Mouse (Mus musculus): ENCODE measurements around the gene Opcml. TPM values are rescaled to one million over a fixed set of nuclear protein-coding genes. Genes with fewer than 3 reads are reported as not detected.

The Opcml gene
- polyA plus RNA-seq, 1 experiment from 2014 or later = 2.5 TPM

DNA sequence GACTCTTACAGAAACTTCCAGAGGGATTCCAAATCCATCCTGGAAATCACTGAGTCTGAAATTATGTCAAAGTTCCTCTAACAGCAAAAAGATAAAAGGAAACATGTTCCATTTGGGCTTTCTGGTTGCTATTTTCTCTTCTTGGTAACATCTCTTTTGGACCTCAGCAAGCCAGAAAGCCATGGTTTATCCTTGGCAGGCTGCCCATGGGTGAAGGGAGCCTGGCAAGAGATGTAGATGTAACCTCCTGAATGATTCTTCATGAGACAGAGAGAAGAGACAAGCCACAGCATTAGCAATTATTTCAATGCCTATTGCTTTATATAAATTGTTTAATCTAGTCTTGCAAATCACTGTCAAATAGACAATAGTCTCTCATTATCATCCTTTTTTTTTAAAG lies 274.6 kb downstream of the Opcml start:
- no peak for DNase-seq (ENCODE audit: low spot score)
- no peak overlapping the region for H3K27ac ChIP-seq
- H3K4me3 ChIP-seq = no peak overlapping the region
- H3K36me3 ChIP-seq = no peaks in the 10 kb centered on the region
- H3K27me3 ChIP-seq (ENCODE audit: insufficient read depth, poor library complexity, severe bottlenecking) = no peaks in the 10 kb centered on the region
- no peaks in the 10 kb centered on the region for H3K4me1 ChIP-seq (replicated peaks)
- no peaks in the 10 kb centered on the region for H3K9me3 ChIP-seq

DNA sequence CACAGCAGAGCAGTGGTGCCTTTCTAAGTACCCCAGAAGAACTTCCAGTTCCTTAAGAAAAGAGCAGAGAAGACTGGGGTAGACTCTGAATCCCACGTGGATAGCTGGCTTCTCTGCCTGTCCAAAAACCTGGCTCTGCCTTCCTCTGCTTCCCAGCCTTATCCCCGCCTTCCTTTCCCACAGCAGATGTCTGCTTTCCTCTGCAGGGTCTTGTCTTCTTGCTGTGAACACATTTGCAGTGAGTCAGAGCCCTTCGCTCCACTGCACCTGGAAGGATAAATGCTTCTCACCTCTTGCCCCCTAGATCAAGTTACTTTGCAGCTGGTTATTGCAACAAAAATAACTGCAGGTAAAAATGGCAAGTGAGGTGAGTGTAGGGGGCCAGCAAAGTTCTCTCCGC lies 290.1 kb downstream of the Opcml start:
- DNase-seq (ENCODE audit: low spot score) = no peak
- Histone ChIP-seq H3K27ac (no peak overlapping the region), H3K4me3 (no peak overlapping the region), H3K27me3 (ENCODE audit: insufficient read depth, poor library complexity, severe bottlenecking) (no peaks in the 10 kb centered on the region), H3K4me1 (replicated peaks) (peaks cover 19% of the 10 kb centered on the region), H3K36me3 (no peaks in the 10 kb centered on the region), H3K9me3 (no peaks in the 10 kb centered on the region)
- 65% methylated on average over 4 of the region's 4 CpGs for WGBS

DNA sequence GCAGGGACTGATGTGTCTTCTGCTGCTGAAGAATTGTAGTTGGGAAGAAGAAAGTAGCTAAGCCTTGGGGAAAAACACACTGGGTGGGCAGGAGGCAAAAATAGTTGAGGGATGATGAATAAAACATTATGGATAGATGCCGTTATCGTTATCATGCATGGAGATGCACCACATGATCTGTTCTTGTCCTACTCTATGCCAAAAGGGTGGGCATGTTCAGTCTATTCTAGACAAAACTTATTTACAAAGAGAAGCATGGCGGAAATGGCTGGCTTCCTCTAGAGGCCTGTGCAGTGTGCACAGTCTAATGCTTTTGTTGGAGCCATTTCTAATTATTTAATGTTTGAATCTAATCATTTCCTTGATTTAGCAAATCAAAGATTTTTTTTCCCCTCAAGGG lies 293.2 kb downstream of the Opcml start:
- 76% methylated on average over 3 of the region's 3 CpGs for WGBS
- no peaks in the 10 kb centered on the region for H3K27me3 ChIP-seq (ENCODE audit: insufficient read depth, poor library complexity, severe bottlenecking)

DNA sequence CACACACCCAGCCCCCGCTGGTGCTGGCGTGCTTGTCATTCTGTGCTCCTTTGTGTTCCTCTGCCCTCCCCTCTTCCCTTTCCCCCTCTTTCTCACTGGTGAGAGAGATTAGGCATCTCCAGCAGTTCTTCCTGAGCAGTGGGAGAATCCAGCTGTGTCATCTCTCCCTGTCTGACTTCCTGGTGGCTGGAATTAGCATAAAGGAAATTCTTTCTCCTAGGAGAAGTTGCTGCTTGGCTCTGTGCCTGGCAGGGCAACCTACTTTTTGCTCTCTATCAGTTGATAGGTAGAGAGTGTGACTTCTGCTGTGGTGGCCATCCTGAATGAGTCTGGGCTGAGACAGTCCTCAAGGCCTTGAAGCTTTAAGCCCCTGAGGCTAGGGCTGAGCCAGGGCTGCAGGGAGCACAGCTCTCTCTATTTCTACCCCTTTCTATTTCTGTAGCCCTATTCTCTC lies 293.7 kb downstream of the Opcml start:
- Histone ChIP-seq H3K27ac (peak overlapping the region; percentile 62), H3K9me3 (no peaks in the 10 kb centered on the region), H3K4me1 (replicated peaks) (peaks cover 21% of the 10 kb centered on the region), H3K4me3 (no peak overlapping the region), H3K27me3 (ENCODE audit: insufficient read depth, poor library complexity, severe bottlenecking) (no peaks in the 10 kb centered on the region), H3K36me3 (no peaks in the 10 kb centered on the region)
- peak; percentile 7 for DNase-seq (ENCODE audit: low spot score)
- 9% methylated on average over 2 of the region's 2 CpGs for WGBS

More for the DNA sequence above, 293.2 kb downstream of the Opcml start:
- no peak for DNase-seq (ENCODE audit: low spot score)
- H3K4me3 ChIP-seq = no peak overlapping the region
- no peaks in the 10 kb centered on the region for H3K36me3 ChIP-seq
- H3K4me1 ChIP-seq (replicated peaks) = peaks cover 21% of the 10 kb centered on the region
- no peak overlapping the region for H3K27ac ChIP-seq
- no peaks in the 10 kb centered on the region for H3K9me3 ChIP-seq

DNA sequence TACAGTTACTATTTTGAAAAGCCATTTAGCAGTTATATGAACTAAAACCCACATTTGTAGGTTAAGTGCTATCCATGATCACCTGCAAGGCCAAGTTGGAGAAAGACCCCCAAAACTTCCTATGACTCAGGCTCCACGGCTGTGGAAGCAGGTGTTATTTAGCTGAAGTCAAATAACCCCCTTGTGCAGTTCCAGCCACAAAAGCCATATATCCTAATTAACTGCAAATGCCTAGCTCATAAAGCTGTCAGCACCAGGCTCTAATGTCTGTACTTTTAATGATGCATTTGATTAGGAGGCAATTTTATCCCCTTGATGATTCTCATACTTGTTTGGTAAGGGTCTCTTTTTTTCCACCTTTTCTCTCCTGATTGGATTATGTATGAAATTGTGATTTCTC lies 300.8 kb downstream of the Opcml start:
- no peak overlapping the region for H3K27ac ChIP-seq
- 75% methylated on average over 1 of the region's 1 CpGs for WGBS
- H3K4me1 ChIP-seq (replicated peaks) = no peaks in the 10 kb centered on the region
- no peak overlapping the region for H3K4me3 ChIP-seq
- no peak for DNase-seq (ENCODE audit: low spot score)
- H3K27me3 ChIP-seq (ENCODE audit: insufficient read depth, poor library complexity, severe bottlenecking) = no peaks in the 10 kb centered on the region
- H3K36me3 ChIP-seq = no peaks in the 10 kb centered on the region
- H3K9me3 ChIP-seq = no peaks in the 10 kb centered on the region

DNA sequence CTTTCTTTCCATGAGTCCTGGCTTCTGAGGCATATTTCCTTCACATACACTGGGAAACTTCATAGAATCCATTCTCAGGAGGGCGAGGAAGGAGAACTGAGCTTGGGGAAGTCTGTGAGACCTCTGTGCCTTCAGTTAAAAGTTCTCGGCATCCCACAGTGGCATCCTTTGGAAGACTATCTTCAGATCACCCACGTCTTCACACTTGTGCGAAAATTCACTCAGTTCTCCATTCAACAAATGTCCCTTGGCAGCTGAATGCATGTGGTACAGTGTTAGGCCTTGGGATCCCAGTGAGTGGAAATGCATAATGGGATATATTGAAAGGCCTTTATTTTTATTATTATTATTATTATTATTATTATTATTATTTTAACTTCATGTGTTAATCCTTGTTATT lies 304.1 kb downstream of the Opcml start:
- WGBS = 85% methylated on average over 4 of the region's 4 CpGs
- Histone ChIP-seq H3K27me3 (ENCODE audit: insufficient read depth, poor library complexity, severe bottlenecking) (no peaks in the 10 kb centered on the region), H3K4me1 (replicated peaks) (no peaks in the 10 kb centered on the region), H3K36me3 (no peaks in the 10 kb centered on the region), H3K4me3 (no peak overlapping the region), H3K27ac (no peak overlapping the region), H3K9me3 (no peaks in the 10 kb centered on the region)
- DNase-seq (ENCODE audit: low spot score) = no peak

DNA sequence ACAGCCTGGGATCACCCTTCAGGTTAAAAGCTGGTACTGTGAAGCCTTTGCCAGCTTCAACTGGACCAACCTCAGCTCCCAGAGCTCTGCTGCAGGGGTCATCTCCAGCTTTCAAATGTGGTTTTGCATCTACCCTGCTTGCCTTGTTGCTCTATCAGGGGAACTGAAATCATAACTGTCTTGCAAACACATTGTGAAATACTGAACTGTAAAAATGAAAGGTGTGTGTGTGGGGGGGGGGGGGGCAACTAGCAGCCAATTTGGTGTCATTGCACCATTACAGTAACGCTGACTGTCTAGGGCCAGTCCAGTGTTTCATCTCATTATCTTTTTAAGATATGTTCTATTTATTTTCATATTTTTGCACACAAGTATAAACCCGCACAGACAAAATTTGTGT lies 305.6 kb downstream of the Opcml start:
- H3K4me1 ChIP-seq (replicated peaks) = no peaks in the 10 kb centered on the region
- 100% methylated on average over 2 of the region's 2 CpGs for WGBS
- no peak for DNase-seq (ENCODE audit: low spot score)
- H3K27ac ChIP-seq = no peak overlapping the region
- H3K27me3 ChIP-seq (ENCODE audit: insufficient read depth, poor library complexity, severe bottlenecking) = no peaks in the 10 kb centered on the region
- H3K9me3 ChIP-seq = no peaks in the 10 kb centered on the region
- no peaks in the 10 kb centered on the region for H3K36me3 ChIP-seq
- H3K4me3 ChIP-seq = no peak overlapping the region

DNA sequence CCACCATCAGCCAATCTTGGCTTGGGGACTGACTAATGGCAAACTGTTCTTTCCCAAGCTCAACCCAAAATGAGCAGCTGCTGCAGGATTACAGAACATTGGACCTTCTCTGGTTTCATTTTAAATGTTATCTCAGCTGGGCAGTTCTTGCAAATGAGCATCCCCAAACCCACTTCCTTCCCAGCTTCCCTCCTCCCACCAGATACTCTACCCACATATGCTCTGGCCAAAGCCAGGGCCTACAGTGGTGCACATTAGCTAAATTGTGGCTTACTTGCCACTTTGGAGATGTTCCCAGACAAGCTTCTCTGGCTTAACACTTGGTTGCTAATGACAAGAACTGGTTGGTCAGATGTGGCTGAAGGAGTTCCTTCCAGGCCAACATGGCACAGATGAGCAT lies 311.4 kb downstream of the Opcml start:
- H3K27ac ChIP-seq = no peak overlapping the region
- H3K4me3 ChIP-seq = no peak overlapping the region
- no peaks in the 10 kb centered on the region for H3K4me1 ChIP-seq (replicated peaks)
- H3K36me3 ChIP-seq = no peaks in the 10 kb centered on the region
- no peaks in the 10 kb centered on the region for H3K9me3 ChIP-seq
- H3K27me3 ChIP-seq (ENCODE audit: insufficient read depth, poor library complexity, severe bottlenecking) = no peaks in the 10 kb centered on the region
- no peak for DNase-seq (ENCODE audit: low spot score)

DNA sequence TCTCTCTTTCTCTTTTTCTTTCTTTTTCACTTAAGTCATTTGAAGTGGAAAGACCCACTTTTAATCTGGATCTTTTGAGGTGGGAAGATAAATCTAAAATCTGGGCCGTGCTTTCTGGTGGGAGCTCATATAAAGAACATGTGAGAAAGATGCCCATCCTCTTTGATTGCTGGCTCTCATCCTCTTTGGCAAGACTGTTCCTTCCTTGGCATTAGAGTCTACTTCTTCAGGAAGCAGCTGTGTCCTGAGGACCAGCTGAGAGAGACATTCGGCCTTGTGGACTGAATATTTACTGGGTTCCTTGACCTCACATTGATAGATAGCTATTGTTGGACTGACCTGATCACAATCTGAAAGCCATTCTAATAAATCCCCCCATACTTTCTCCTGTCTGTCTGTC lies 331.3 kb downstream of the Opcml start:
- no peaks in the 10 kb centered on the region for H3K27me3 ChIP-seq (ENCODE audit: insufficient read depth, poor library complexity, severe bottlenecking)
- WGBS = 87% methylated on average over 2 of the region's 2 CpGs
- H3K4me3 ChIP-seq = no peak overlapping the region
- no peak overlapping the region for H3K27ac ChIP-seq
- H3K36me3 ChIP-seq = no peaks in the 10 kb centered on the region
- no peak for DNase-seq (ENCODE audit: low spot score)
- H3K4me1 ChIP-seq (replicated peaks) = no peaks in the 10 kb centered on the region
- no peaks in the 10 kb centered on the region for H3K9me3 ChIP-seq

DNA sequence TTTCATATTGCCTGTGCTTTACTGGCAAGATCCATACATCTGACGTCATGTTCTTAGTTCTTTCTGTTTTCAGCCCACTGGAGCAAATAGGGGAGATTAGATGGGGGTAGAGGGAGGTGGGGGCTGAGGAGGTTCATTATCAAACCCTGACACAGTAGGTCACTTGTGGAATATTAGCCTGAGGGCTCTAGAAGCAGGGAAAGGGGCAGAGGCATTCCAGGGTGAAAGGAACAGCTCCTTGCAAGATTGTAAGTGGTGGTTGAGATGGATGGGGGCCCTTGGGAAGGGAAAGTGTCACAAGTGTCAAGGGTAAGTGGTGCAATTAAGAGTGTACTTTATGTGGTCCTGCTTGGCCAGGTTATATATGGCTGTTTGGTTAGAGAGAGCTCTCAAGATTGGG lies 338.2 kb downstream of the Opcml start:
- H3K9me3 ChIP-seq = no peaks in the 10 kb centered on the region
- no peak overlapping the region for H3K27ac ChIP-seq
- no peaks in the 10 kb centered on the region for H3K27me3 ChIP-seq (ENCODE audit: insufficient read depth, poor library complexity, severe bottlenecking)
- no peak for DNase-seq (ENCODE audit: low spot score)
- 63% methylated on average over 1 of the region's 1 CpGs for WGBS
- H3K4me1 ChIP-seq (replicated peaks) = no peaks in the 10 kb centered on the region
- no peak overlapping the region for H3K4me3 ChIP-seq
- H3K36me3 ChIP-seq = no peaks in the 10 kb centered on the region

DNA sequence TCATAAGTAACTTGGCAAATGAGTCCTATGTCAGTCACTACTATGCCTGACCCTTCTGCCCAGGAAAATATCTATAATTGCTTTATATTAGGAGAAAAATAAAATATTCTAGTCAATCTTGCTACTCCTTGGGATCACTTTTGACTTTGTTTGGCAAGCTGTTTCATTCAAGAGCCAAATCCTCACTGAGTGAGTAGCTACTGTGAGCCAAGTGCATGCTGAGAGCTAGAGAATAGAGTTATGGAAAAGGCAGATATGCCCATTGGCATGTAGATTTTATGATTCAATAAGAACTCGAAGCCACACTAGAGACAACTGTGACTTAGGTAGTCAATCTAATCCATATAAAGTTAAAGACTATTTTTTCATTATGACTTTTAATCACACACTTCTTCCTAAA lies 340.9 kb downstream of the Opcml start:
- DNase-seq (ENCODE audit: low spot score) = no peak
- no peaks in the 10 kb centered on the region for H3K27me3 ChIP-seq (ENCODE audit: insufficient read depth, poor library complexity, severe bottlenecking)
- H3K36me3 ChIP-seq = no peaks in the 10 kb centered on the region
- no peaks in the 10 kb centered on the region for H3K9me3 ChIP-seq
- peaks cover 6% of the 10 kb centered on the region for H3K4me1 ChIP-seq (replicated peaks)
- WGBS = 79% methylated on average over 1 of the region's 1 CpGs
- H3K4me3 ChIP-seq = no peak overlapping the region
- H3K27ac ChIP-seq = no peak overlapping the region

DNA sequence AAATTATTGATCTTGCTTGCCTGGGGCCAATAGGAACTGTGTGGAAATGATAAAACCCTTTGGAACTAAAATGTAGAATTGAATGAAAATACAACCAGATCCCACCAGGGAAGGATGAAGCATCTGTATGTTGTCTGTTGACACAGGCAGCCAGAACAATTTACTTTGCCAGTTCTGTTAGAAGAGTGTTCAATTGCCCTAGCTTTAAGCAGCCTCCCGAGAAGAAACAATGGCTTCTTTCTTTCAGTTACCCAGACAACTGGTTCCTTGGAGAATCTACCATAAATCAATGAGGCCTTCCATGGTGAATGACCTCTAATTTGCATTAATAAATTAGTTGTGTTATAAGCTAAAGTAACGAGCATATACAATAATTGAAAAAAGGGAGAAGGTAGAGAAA lies 346.0 kb downstream of the Opcml start:
- peak overlapping the region; percentile 26; the same call in 1 of the 2 replicates for H3K27ac ChIP-seq
- 24% methylated on average over 2 of the region's 2 CpGs for WGBS
- no peaks in the 10 kb centered on the region for H3K9me3 ChIP-seq
- no peak for DNase-seq (ENCODE audit: low spot score)
- no peaks in the 10 kb centered on the region for H3K36me3 ChIP-seq
- H3K4me3 ChIP-seq = no peak overlapping the region
- H3K27me3 ChIP-seq (ENCODE audit: insufficient read depth, poor library complexity, severe bottlenecking) = no peaks in the 10 kb centered on the region
- H3K4me1 ChIP-seq (replicated peaks) = peaks cover 16% of the 10 kb centered on the region

DNA sequence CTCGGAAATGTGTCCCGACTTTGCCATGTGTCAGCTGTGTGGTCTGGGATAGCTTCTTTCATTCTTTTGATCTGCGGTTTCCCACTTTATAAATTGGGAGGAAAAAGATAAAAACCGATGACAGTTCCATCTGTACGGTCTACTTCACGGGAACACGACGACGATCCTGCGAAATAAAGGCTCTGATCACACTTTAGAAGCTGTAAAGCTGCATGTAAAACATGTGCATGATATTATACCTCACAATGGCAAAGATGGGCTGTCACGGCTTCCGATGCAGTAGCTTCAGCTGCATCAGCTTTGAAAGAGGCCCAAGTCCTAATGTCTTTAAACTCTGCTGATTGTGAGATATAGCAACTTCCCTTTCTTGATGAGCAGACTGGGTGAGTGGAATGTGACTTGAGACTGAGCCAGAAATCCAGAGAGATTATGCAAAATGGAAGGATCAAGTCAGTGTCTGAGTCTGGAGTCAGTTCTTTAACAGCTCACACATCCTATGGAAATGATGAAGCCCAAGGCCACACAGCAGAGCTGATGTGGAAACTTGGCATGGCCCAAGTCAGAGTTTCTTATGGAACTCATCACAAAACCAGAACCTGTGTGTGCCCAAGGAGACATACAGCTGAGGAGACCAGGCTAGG lies 349.5 kb downstream of the Opcml start:
- Histone ChIP-seq H3K27me3 (ENCODE audit: insufficient read depth, poor library complexity, severe bottlenecking) (no peaks in the 10 kb centered on the region), H3K9me3 (no peaks in the 10 kb centered on the region)

DNA sequence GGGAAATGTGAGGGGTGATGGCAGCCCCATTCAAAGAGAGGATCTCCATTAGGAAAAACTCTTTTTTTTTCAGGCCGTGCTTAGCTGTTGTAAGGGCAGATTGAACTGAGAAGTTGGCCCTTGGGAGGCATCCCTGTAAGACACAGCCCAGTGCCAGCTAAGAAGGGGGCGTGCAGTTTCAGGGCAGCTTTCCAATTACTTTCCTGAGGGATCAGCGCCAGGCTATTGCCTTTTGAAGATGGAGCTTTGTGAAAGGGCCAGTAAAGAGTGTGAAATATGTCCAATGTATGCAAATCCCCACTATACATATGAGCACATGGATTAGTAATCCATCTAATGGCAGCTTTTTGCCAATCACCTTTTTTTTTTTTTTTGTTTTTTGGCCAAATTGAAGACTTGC lies 358.9 kb downstream of the Opcml start:
- Histone ChIP-seq H3K27ac (no peak overlapping the region), H3K9me3 (no peaks in the 10 kb centered on the region), H3K4me1 (replicated peaks) (no peaks in the 10 kb centered on the region), H3K4me3 (no peak overlapping the region), H3K27me3 (ENCODE audit: insufficient read depth, poor library complexity, severe bottlenecking) (no peaks in the 10 kb centered on the region), H3K36me3 (no peaks in the 10 kb centered on the region)
- DNase-seq (ENCODE audit: low spot score) = no peak
- WGBS = 85% methylated on average over 3 of the region's 3 CpGs

More for the DNA sequence above, 349.5 kb downstream of the Opcml start:
- Histone ChIP-seq H3K4me1 (replicated peaks) (peaks cover 16% of the 10 kb centered on the region), H3K27ac (no peak overlapping the region), H3K4me3 (no peak overlapping the region), H3K36me3 (no peaks in the 10 kb centered on the region)
- 92% methylated on average over 12 of the region's 12 CpGs for WGBS
- no peak for DNase-seq (ENCODE audit: low spot score)

Data from hindbrain, embryonic 10.5 days (tissue).